In genomic region chr17:24170729-24171128, GRCm38 (mm10) we compare ENCODE assay signal across 1 mouse cellular context.
A peak's percentile ranks its signal among the peaks of the same experiment; 100 is the strongest.
TF ChIP-seq lines count a peak whose summit lies in the region.

No protein-coding gene starts in this region.

TF ChIP-seq in MEL, 35 proteins besides CTCF, POLR2A, EP300 and RAD21 (continued from another document):
- TF ChIP-seq MAX (IDR thresholded peaks at IDR 0.05; ENCODE audit: low read length) (peak; percentile 24; the same call in 1 of the 2 replicates), GATA1 (IDR thresholded peaks at IDR 0.05; ENCODE audit: low read depth, low read length) (no peak), CHD1 (IDR thresholded peaks at IDR 0.05; ENCODE audit: low read depth, low read length) (no peak), MYC (IDR thresholded peaks at IDR 0.05; ENCODE audit: low read depth, low read length) (no peak), MXI1 (IDR thresholded peaks at IDR 0.05; ENCODE audit: low read depth, low read length) (peak; percentile 60), NRF1 (IDR thresholded peaks at IDR 0.05; ENCODE audit: insufficient read depth, low read depth, low read length, poor library complexity, severe bottlenecking) (no peak), BHLHE40 (IDR thresholded peaks at IDR 0.05; ENCODE audit: borderline replicate concordance, low read depth, low read length) (peak; percentile 46; the same call in 1 of the 2 replicates), MYB (IDR thresholded peaks at IDR 0.05; ENCODE audit: low read depth, low read length) (no peak), MAZ (IDR thresholded peaks at IDR 0.05; ENCODE audit: low read depth, low read length) (0 out of 2 replicates have a peak, but pooled peaks have one; percentile 37), UBTF (IDR thresholded peaks at IDR 0.05; ENCODE audit: borderline replicate concordance, insufficient read depth, low read depth, low read length) (no peak), HCFC1 (IDR thresholded peaks at IDR 0.05; ENCODE audit: low read depth, low read length) (peak; percentile 4; the same call in 1 of the 2 replicates), ZMIZ1 (IDR thresholded peaks at IDR 0.05; ENCODE audit: low read depth, low read length) (no peak), POLR2AphosphoS5 (IDR thresholded peaks at IDR 0.05; ENCODE audit: borderline replicate concordance, low read depth, low read length) (no peak), NELFE (IDR thresholded peaks at IDR 0.05; ENCODE audit: low read depth, low read length) (peak; percentile 31; the same call in 1 of the 2 replicates), TAL1 (IDR thresholded peaks at IDR 0.05; ENCODE audit: low read length) (no peak), SMC3 (IDR thresholded peaks at IDR 0.05; ENCODE audit: low read depth, low read length) (no peak), ZNF384 (IDR thresholded peaks at IDR 0.05; ENCODE audit: low read depth, low read length) (no peak), ETS1 (IDR thresholded peaks at IDR 0.05; ENCODE audit: low read depth, low read length) (peak; percentile 23; the same call in 1 of the 2 replicates), ZC3H11A (IDR thresholded peaks at IDR 0.05; ENCODE audit: low read depth, low read length) (no peak), KAT2A (conservative IDR thresholded peaks at IDR 0.05; ENCODE audit: low read depth, low read length) (no peak), POLR2AphosphoS2 (IDR thresholded peaks at IDR 0.05; ENCODE audit: low read length) (0 out of 2 replicates have a peak, but pooled peaks have one; percentile 41), JUND (IDR thresholded peaks at IDR 0.05; ENCODE audit: low read depth, low read length) (no peak)
